Mouse (Mus musculus) layer of hippocampus, adult 18-20 months (tissue): ENCODE measurements at regions not wholly inside any gene's neighbourhood (a gene's known extent, or its start where the extent isn't known, plus 50 kb on each side); places are given as distances from the start of the nearest gene placed in this dataset.

Experiments
- DNase-seq, 2 experiments: peaks; one replicate each; pipeline ENCODE4 v3.0.0; 2022; ENCODE audit warnings: low spot score in 2 of 2

- DNase-seq, result no peak
Observed at GRCm38 (mm10) chr5:37898041-37898615, 73.7 kb upstream of the Msx1 start.

GRCm38 (mm10) chr5:37897501-37897900, 73.1 kb upstream of the Msx1 start:
- no peak for DNase-seq

DNA sequence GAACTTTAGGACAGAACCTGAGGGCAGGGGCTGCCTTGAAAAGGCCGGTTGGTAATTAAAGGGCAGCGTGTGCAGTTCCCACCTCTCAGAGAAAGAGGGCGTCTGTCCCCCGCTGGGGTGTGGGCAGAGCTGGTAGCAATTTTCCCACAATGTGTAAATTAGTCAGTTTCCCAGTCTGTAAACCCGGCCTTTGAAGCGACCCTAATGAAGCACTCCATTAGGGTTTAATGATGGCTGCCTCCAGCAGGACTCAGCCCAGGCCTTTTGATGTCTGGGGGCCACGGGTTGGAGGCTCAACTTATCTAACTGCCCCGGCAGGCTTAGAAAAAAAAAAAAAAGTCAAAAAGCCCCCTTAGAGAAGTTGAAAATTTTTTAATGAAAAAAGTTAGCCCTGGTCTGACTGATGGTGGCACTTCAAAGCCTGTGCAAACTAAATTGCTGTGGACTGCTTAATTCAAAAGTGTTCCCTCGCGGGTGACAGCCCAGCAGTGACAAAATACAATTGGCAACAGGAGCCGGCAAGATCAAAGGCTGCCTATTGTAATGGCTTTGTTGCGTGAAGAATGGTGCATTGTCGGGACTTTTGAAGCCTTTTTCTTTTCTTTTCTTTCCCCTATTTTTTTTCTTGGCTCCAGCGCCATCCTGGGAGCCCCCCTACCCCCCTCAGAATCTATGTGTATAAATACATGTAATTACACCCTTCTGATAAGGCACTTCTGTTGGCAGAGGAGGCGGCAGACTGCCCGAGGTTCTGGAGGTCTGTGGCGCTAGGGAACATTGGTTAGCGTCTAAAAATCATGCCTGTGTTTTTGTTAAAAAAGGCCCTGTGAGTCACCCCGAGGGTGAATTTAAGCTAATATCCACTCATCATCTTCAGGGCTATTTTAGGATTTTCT, 71.3 kb upstream of the Msx1 start:
- DNase-seq, result peak in 1 of 2 experiments; percentile 31

GRCm38 (mm10) chr5:37893639-37894550, 69.5 kb upstream of the Msx1 start:
- DNase-seq, result no peak

GRCm38 (mm10) chr5:37890641-37891040, 66.3 kb upstream of the Msx1 start:
- DNase-seq, result no peak

DNA sequence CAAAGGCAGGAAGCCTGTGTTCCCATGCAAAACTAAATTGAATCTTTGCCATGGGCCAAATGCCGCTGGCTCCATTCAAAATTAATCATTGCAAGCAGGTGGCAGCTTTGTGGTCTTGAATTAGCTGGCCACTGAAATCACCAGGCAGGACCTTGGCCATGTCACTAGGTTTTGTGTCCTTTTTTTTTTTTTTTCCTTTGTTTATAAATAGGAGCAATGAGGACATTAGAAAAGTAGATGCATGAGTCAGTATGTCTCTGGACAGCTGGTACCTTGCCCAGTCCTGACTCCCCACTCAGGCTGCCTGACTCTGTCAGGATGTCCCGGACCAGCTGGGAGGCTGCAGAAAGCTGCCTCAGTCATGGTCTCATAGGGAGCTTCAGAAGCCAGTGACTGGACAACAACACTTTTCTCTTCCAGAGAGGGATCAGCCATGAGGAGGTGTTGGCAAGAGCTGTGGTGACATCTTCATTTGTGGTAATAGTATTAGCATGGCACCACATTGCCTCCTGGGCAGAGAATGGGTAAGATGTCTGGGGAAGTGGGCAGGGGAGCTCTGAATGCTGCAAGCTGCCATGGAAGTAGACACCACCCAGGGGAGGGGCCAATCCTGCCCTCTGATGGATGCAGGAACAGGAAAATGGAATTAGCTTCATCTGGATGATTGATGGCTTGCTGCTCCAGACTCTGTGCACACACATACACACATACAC, 55.4 kb upstream of the Msx1 start:
- DNase-seq, result no peak

GRCm38 (mm10) chr5:37876240-37876639, 51.9 kb upstream of the Msx1 start:
- no peak for DNase-seq

DNA sequence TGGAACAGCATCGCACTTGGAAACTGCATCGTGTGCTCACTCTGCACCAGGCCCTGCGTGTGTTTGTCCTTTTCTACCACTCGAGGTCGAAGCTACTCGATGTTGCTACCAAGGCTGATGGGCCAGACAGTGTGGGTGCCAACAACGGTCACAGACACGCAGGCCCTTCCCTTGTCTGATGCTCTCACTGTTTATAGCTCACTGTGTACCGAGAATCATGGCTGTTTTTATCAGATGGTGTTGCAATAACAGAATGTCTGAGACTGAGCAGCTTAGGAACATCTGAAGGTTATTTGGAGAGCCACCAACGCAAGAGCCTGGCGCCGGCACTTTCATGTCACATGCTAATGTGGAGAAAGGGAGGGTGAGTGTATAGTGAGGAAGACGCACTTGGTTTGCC, 51.1 kb upstream of the Msx1 start:
- peak in 1 of 2 experiments; percentile 66 for DNase-seq

DNA sequence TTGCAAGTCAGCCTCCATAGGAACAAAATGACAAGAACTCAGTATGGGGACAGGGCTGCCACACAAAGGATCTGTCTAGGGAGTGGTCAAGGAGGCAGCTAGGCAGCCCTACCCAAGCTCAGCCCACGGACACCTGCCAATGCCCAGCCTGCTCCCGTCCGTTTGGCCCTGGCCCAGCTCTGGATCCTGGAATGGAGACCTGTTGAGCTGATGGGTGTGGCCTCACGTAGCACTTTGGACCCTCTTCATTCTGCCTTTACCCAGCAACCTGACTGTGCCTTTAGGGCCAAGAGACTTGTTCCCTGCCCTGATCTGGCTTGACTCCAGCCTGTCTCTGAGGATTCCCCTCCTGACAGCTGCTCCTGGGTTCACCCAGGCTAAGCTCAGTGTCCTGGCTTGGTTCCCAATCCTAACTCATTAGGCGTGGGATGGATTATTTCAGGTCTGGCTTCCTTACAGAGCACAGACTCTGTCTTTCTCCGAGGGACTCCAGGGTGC, 50.5 kb upstream of the Msx1 start:
- DNase-seq, result peak; percentile 6 to 42
